Mouse (Mus musculus): Measurements from ENCODE around the gene Cfap74. TPM values are rescaled to one million over a fixed set of nuclear protein-coding genes. Genes with fewer than 3 reads are reported as not detected.

Gene Cfap74
- 10 to 100 TPM; 13.8 to 16.2 TPM for total RNA-seq (2021)
- long read RNA-seq, experiment 1, partial matches to known transcripts = 4 of 17 reads
- long read RNA-seq, experiment 1, other reads (novel, unspliced or antisense) = 9 of 17 reads
- long read RNA-seq, experiment 2, transcript Cfap74-204 (5 exons, 2,365 nt) = major isoform, 5 of 20 reads
- long read RNA-seq, experiment 2, partial matches to known transcripts = 0 of 20 reads
- long read RNA-seq, experiment 2, other reads (novel, unspliced or antisense) = 14 of 20 reads

DNA sequence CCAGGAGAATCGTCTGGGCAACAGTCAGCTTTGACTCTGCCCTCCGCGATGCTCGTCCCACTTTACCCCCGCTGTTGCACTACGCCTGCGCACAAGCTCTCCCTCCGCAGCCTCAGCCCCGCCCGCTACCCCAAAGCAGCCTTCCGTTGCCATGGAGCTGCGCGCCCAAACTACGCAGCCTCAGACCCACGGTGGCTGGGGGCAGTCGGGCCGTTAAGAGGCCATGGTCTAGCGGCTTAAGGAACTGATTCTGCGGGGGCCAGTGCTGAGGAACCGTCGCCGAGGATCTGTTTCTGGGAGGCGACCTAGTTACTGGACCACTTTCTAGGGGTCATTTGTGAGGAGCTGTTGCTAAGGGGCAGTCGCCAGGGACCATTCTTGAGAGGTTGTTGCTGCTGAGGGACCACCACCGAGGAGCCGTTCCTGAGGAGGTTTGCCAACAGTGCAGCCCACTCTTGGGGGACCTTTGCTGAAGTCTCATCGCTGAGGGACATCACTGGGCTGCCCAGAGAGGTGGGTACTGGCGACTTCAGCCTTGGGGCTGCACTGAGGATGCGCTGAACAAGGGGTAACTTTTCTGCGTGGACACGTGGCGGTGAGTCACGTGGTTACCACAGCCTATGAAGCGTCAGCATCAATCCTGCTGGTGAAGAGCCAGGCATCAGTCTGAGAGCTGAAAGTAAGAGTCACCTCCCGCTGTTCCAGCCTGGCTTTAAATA, at the start of gene Cfap74:
Gene Cfap74 (plus strand): TSS at position 133 of the 719 bp plus-strand sequence.
- Histone ChIP-seq H3K4me3 (peak within 1 kb of the TSS; percentile 69), H3K27ac (peak within 1 kb of the TSS; percentile 90)
- DNase-seq (ENCODE audit: low spot score in 2 of 2) = peak; percentile 89
- no peak for TF ChIP-seq CTCF (conservative IDR thresholded peaks at IDR 0.05)

DNA sequence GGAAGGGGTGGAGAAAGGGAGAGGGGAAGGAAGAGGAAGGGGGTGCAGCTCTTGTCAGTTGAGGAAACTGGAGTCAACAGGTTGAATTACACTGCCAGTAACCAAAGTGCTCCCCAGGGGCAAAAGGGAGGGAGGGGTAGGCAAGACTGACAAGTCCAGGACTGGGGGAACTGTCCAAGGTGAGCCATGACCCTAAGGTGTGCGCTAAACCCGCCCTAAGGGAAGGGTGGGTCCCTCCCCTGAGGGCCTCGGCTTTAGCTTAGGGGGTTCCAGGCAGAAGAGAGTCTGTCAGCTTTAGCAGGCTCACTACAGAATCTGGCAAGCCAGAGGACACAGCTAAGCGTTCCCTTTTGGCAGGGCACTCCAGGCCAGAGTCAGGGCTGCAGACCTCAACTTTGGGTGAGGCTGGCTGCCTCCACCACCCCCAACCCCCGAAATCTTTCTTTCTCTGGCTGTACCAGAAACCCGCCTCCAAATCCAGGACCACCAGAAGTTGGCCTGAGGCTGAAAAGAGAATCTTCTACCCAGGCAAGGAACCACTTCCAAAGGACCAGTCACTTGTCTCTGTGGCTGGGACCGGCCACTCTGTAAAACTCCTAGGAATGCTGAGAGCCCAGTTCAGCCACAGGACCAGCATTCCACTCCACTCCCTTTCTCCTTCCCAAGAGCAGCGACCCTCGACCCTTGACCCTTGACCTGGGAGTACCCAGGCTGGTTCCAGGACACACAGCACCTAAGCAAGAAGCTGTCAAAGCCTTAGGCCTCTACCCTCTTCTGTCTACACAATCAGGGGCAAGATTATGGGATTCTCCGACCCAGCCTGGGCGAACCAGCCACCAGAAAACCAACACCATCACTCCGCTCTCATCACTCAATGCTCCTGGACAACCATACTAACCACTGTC, 49.2 kb upstream of the Cfap74 start:
- TF ChIP-seq CTCF (conservative IDR thresholded peaks at IDR 0.05) = no peak
- Histone ChIP-seq H3K27ac (no peak overlapping the region), H3K4me3 (no peak overlapping the region)
- DNase-seq (ENCODE audit: low spot score in 2 of 2) = no peak

- DNase-seq (ENCODE audit: low spot score in 2 of 2) = no peak
- TF ChIP-seq CTCF (conservative IDR thresholded peaks at IDR 0.05) = no peak
- peak overlapping the region; percentile 48 for H3K4me3 ChIP-seq
- no peak overlapping the region for H3K27ac ChIP-seq
Measured at GRCm38 (mm10) chr4:155360856-155361255, 48.1 kb upstream of the Cfap74 start.

DNA sequence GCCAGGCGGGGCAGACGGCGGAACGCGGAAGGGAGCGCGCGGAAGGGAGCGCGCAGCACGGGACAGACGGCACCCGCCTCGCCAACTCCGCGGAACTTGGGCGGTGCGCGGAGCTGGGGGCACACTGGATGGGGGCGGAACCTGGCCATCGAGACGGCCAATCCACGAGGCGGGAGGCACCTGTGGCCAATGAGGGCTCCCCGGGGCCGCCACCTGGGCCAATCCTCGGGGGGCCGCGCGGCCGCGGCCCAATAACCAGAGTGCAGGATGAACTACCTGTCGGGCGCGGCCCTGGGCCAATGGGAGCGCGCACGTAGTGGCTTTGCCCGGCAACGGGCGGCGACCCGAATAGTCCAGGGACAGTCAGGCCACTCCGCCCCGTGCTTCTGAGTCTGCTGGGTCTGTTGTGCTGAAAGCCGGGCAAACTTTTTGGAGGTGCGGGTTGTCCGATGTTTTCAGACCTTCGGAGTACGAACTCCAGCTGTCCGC, 47.6 kb upstream of the Cfap74 start, which contains the start of gene Prkcz:
Gene Prkcz (minus strand): TSS at position 59 of the 489 bp plus-strand sequence.
- DNase-seq (ENCODE audit: low spot score in 2 of 2) = peak in 1 of 2 experiments; percentile 46
- Histone ChIP-seq H3K4me3 (peak within 1 kb of the TSS; percentile 48), H3K27ac (no peak within 1 kb of the TSS)
- no peak for TF ChIP-seq CTCF (conservative IDR thresholded peaks at IDR 0.05)

- no peak overlapping the region for H3K27ac ChIP-seq
- H3K4me3 ChIP-seq = no peak overlapping the region
- no peak for TF ChIP-seq CTCF (conservative IDR thresholded peaks at IDR 0.05)
- DNase-seq (ENCODE audit: low spot score in 2 of 2) = no peak
Measured at GRCm38 (mm10) chr4:155362443-155362842, 46.5 kb upstream of the Cfap74 start.

GRCm38 (mm10) chr4:155366784-155367183, 42.2 kb upstream of the Cfap74 start:
- Histone ChIP-seq H3K4me3 (no peak overlapping the region), H3K27ac (no peak overlapping the region)
- no peak for TF ChIP-seq CTCF (conservative IDR thresholded peaks at IDR 0.05)
- no peak for DNase-seq (ENCODE audit: low spot score in 2 of 2)

GRCm38 (mm10) chr4:155367739-155368138, 41.3 kb upstream of the Cfap74 start:
- TF ChIP-seq CTCF (conservative IDR thresholded peaks at IDR 0.05) = no peak
- no peak for DNase-seq (ENCODE audit: low spot score in 2 of 2)
- Histone ChIP-seq H3K27ac (no peak overlapping the region), H3K4me3 (no peak overlapping the region)

DNA sequence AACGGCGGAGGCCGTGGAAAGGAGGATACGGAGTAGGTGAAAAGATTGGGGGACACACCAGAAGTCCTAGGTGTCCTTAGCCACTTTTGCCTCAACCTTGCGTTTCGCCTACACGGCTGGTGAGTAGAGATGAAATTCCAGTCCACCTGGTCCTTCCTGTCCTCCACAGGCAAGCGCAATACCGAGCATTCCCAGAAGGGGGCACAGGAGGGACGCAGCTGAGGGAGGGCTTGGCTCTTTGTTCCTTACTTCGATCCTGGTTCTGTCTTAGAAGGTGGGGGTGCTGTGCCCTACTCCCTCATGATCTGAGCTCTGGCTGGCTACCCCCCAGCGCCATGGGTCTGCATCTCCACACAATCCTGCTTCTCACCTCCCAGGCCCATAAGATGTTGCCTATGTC, 40.3 kb upstream of the Cfap74 start:
- Histone ChIP-seq H3K27ac (no peak overlapping the region), H3K4me3 (peak overlapping the region; percentile 31; the same call in 1 of the 2 replicates)
- peak; percentile 96 for TF ChIP-seq CTCF (conservative IDR thresholded peaks at IDR 0.05)
- peak; percentile 74 to 91 for DNase-seq (ENCODE audit: low spot score in 2 of 2)

- no peak for DNase-seq (ENCODE audit: low spot score in 2 of 2)
- Histone ChIP-seq H3K27ac (no peak overlapping the region), H3K4me3 (no peak overlapping the region)
- no peak for TF ChIP-seq CTCF (conservative IDR thresholded peaks at IDR 0.05)
Measured at GRCm38 (mm10) chr4:155370737-155371715, 38.0 kb upstream of the Cfap74 start.

GRCm38 (mm10) chr4:155371797-155372735, 36.9 kb upstream of the Cfap74 start:
- no peak for TF ChIP-seq CTCF (conservative IDR thresholded peaks at IDR 0.05)
- DNase-seq (ENCODE audit: low spot score in 2 of 2) = no peak
- no peak overlapping the region for H3K27ac ChIP-seq

GRCm38 (mm10) chr4:155381974-155382373, 27.0 kb upstream of the Cfap74 start:
- TF ChIP-seq CTCF (conservative IDR thresholded peaks at IDR 0.05) = no peak
- H3K4me3 ChIP-seq = no peak overlapping the region
- peak overlapping the region; percentile 89 for H3K27ac ChIP-seq
- no peak for DNase-seq (ENCODE audit: low spot score in 2 of 2)

More at GRCm38 (mm10) chr4:155371797-155372735, 36.9 kb upstream of the Cfap74 start:
- H3K4me3 ChIP-seq = no peak overlapping the region

Data from layer of hippocampus, adult 2 months (tissue).